Mouse (Mus musculus) small intestine, adult 2 months (tissue): ENCODE measurements around the gene Nkg7.

Experiments
- CTCF ChIP-seq: fragments of 200-500 bp; IDR thresholded peaks from 2 replicates; pipeline ENCODE4 v1.5.1; 2012; ENCODE audit warnings: low read depth, mild to moderate bottlenecking, control low read depth, inconsistent platforms, low read length, moderate library complexity, mixed read lengths; ENCODE audit not compliant: insufficient replicate concordance, insufficient read length; ENCODE audit errors: extremely low read depth
- POLR2A ChIP-seq: fragments of 200-500 bp; IDR thresholded peaks from 2 replicates; pipeline ENCODE4 v1.6.1; 2012; ENCODE audit warnings: low read depth, mild to moderate bottlenecking, control low read depth, inconsistent platforms, low read length, moderate library complexity

DNA sequence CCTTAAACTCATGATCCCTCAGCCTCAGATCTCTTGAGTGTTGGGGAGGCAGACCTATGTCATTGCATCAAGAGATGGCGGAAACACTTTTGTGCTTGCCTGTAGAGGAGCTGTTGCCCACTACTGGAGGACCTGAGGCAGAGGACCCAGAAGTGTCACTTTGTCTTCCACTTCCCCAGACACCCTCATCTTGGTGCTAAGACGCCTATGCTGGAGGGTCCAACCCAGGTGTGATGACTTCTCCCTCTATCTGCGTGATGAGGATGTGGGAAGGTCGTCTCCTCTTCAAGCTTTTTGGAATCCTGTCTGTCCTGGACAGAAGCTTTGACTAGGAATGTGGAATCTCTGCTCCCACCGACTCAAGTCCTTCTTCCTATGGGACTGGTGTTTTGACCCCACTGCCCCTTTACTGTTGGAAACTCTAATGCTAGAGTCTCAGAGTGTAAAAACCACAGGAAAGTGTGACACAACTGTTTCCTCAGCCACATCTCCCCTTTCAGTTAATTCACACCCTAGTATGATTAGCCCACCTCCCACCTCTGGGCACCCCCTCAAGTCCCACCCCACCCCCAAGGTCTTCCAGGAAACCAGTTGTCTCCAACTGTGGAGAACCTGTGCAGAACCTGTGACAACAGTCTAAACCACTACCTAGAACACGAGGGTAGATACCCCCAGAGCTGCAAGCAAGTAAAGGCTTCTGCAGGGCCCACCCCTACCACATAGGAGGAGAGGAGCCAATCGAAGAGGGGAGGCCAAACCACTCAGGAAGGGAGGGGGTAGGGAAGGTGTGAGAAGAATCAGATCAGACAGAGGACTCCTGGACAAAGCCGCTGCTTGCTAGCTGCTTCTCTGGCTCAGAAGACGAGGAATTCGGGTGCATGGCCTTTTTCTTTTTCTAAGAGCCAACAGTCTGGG lies at the start of gene Nkg7:
- TF ChIP-seq CTCF (no peak), POLR2A (no peak)
